Mouse (Mus musculus): Measurements from ENCODE around the gene Ints14. TPM values are rescaled to one million over a fixed set of nuclear protein-coding genes. Genes with fewer than 3 reads are reported as not detected.
"Not testable (repeated sequence)": the region's sequence is repeated elsewhere in the genome, so short reads cannot be mapped to it uniquely, and the experiment has no call there.

Ints14 gene
- polyA plus RNA-seq, 1 experiment from 2014 or later = 57.4 TPM

DNA sequence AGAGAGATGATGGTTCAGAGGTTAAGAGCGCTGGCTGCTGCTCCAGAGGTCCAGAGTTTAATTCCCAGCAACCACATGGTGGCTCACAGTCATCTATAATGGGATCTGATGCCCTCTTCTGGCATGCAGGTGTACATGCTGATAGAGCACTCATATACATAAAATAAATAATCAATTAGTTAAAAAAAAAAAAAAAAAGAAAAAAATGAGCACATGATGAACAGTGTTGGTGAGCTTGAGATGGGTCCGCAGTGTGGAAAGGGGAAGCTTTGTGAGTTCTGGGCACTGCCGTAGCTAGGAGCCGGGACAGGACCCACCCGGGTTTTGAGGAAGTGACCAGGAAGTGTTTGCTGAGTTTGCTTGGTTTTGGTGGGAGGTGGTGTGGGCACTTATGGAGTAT lies 70.7 kb downstream of the Ints14 start:
- H3K27ac ChIP-seq (ENCODE audit: low read depth); H3K9ac ChIP-seq (ENCODE audit: low read length); H3K36me3 ChIP-seq (ENCODE audit: control insufficient read depth, insufficient read depth, low read length); H3K4me3 ChIP-seq (ENCODE audit: low read depth, low read length); DNase-seq (ENCODE audit: low spot score); H3K27me3 ChIP-seq (replicated peaks; ENCODE audit: control insufficient read depth, insufficient read depth, low read length); H3K4me1 ChIP-seq (replicated peaks; ENCODE audit: control insufficient read depth, insufficient read depth, low read length); H3K9me3 ChIP-seq (ENCODE audit: control insufficient read depth, low read length); ATAC-seq (replicated peaks; ENCODE audit: low FRiP score, low TSS enrichment, low read depth); H3K4me2 ChIP-seq (ENCODE audit: low read length): not testable (repeated sequence)
- WGBS = 69% methylated on average over 5 of the region's 5 CpGs

DNA sequence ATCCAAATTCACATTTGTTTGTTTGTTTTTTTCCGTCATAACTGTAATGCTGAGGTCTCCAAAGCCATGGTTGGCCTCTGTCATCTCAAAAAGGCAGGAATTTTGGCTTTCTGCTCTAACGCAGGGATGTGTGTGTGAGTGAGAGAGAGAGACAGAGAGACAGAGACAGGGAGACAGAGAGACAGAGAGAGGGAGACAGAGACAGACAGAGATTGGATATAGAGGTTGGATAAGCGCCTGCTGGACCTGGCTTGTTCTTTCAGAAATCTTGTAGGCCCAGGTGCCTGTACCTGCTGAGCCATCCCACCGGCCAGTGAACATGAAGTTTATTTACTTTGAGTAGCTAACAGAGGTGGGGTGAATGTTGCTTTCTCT lies 71.2 kb downstream of the Ints14 start:
- H3K27me3 ChIP-seq (replicated peaks; ENCODE audit: control insufficient read depth, insufficient read depth, low read length) = no peaks in the 10 kb centered on the region
- peak overlapping the region; percentile 99 for H3K4me3 ChIP-seq (ENCODE audit: low read depth, low read length)
- H3K36me3 ChIP-seq (ENCODE audit: control insufficient read depth, insufficient read depth, low read length) = peaks cover 5% of the 10 kb centered on the region
- DNase-seq (ENCODE audit: low spot score) (no peak), ATAC-seq (replicated peaks; ENCODE audit: low FRiP score, low TSS enrichment, low read depth) (no peak; the same call in none of the 2 replicates)
- H3K4me2 ChIP-seq (ENCODE audit: low read length) = peak overlapping the region; percentile 27; the same call in 1 of the 2 replicates
- H3K9me3 ChIP-seq (ENCODE audit: control insufficient read depth, low read length) = no peaks in the 10 kb centered on the region
- WGBS = 34% methylated on average over 4 of the region's 4 CpGs
- H3K27ac ChIP-seq (ENCODE audit: low read depth) = no peak overlapping the region
- H3K9ac ChIP-seq (ENCODE audit: low read length) = peak overlapping the region; percentile 96; the same call in 1 of the 2 replicates
- H3K4me1 ChIP-seq (replicated peaks; ENCODE audit: control insufficient read depth, insufficient read depth, low read length) = peaks cover 8% of the 10 kb centered on the region

DNA sequence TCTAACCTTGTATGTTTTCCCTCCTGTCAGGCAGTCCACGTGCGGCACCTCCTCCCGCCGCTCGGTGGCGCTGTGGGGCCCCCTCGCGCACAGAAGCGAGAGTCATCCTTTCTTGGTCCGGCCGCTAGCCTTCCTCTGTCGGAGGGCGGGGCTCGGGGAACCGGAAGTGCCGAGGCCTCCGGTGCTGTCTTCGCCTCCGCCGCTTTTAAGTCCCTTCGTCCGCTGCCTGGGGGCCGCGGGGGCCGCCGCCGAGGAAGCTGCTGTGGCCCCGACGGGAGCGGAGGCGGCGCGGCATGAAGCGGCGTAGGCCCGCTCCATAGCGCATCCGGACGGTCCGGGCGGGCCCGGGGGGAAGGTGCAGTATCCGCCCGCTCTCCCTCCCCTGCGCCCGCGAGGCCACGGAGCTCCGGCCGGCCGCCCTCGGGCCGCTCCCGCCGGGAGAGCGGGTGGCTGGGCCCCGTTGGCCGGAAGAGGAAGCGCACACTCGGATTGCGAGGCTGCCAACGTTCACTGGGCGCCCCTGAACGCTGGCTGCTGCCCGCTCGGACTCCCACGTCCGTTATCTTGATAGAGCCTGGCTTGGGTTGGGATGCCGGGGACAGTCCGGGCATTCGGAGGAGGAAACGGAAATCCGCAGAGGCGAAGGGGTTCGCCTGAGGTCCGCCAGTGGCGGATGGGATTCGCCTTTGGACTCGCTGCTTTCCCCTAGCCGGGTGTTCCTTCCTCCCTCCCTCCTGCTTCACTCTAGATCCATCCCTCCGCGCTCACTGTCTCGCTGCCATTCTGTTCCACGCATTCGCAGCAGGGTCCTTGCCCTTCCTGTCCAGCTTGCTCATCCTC lies 71.8 kb downstream of the Ints14 start, which contains the start of gene Dpp8:
Gene Dpp8, plus strand, starts transcription at position 146 of the 840 bp plus-strand sequence.
- Histone ChIP-seq H3K4me1 (replicated peaks; ENCODE audit: control insufficient read depth, insufficient read depth, low read length) (peaks cover 8% of the 10 kb centered on the region), H3K9ac (ENCODE audit: low read length) (peak within 1 kb of the TSS; percentile 96), H3K9me3 (ENCODE audit: control insufficient read depth, low read length) (no peaks in the 10 kb centered on the region), H3K4me3 (ENCODE audit: low read depth, low read length) (peak within 1 kb of the TSS; percentile 99), H3K27me3 (replicated peaks; ENCODE audit: control insufficient read depth, insufficient read depth, low read length) (no peaks in the 10 kb centered on the region), H3K27ac (ENCODE audit: low read depth) (peak within 1 kb of the TSS; percentile 91), H3K36me3 (ENCODE audit: control insufficient read depth, insufficient read depth, low read length) (peaks cover 11% of the 10 kb centered on the region), H3K4me2 (ENCODE audit: low read length) (peak within 1 kb of the TSS; percentile 94)
- peak; percentile 96 for DNase-seq (ENCODE audit: low spot score)
- WGBS = under 1% methylated on average over 77 of the region's 85 CpGs
- ATAC-seq (replicated peaks; ENCODE audit: low FRiP score, low TSS enrichment, low read depth) = peak; percentile 91

DNA sequence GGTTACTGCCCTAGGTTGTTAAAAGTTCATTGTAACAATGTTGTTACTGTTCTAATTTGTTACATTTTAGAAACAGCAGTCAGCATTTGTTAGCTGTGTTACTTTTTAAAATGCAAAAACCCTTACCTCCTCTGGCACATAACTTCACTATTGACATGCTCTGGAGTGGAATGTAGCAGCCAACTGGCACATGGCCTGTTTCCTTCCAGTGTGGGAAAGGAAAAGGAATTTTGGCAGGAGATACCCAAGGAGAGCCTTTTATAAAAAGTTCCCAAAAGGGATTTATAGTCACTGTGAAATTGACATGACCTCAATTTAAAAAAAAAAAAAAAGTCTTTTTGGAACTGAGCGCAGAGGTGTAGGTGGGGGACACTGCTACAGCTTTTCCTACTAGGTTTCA lies 75.8 kb downstream of the Ints14 start:
- WGBS = 97% methylated on average over 1 of the region's 1 CpGs
- Histone ChIP-seq H3K27me3 (replicated peaks; ENCODE audit: control insufficient read depth, insufficient read depth, low read length) (no peaks in the 10 kb centered on the region), H3K9ac (ENCODE audit: low read length) (no peak overlapping the region), H3K4me1 (replicated peaks; ENCODE audit: control insufficient read depth, insufficient read depth, low read length) (peaks cover 8% of the 10 kb centered on the region), H3K36me3 (ENCODE audit: control insufficient read depth, insufficient read depth, low read length) (peaks cover 49% of the 10 kb centered on the region), H3K27ac (ENCODE audit: low read depth) (0 out of 2 replicates have a peak overlapping the region, but pooled peaks have one; percentile 11), H3K9me3 (ENCODE audit: control insufficient read depth, low read length) (no peaks in the 10 kb centered on the region), H3K4me2 (ENCODE audit: low read length) (no peak overlapping the region), H3K4me3 (ENCODE audit: low read depth, low read length) (no peak overlapping the region)
- no peak for DNase-seq (ENCODE audit: low spot score)
- no peak for ATAC-seq (replicated peaks; ENCODE audit: low FRiP score, low TSS enrichment, low read depth)

Small RNAs within 50 kb of the gene (microRNA-seq; reads per million reads assigned to microRNA genes)
- gene Gm25640 = not detected

Other genes with a start within 250 kb of the Ints14 start
- 376 and 391 TPM in 2 replicates for gene Rab11a, start 223.1 kb upstream of the Ints14 start, polyA plus RNA-seq (2014; fragmentation: Nextera tagmentation; extraction: Ambion mirVana)
- 6.4 and 7.8 TPM in 2 replicates for gene Dennd4a, start 149.6 kb upstream of the Ints14 start, polyA plus RNA-seq (2014; fragmentation: Nextera tagmentation; extraction: Ambion mirVana)
- gene Slc24a1, start 9.3 kb upstream of the Ints14 start, polyA plus RNA-seq (2014; fragmentation: Nextera tagmentation; extraction: Ambion mirVana) = 0.03 and 0.08 TPM in 2 replicates
- gene Hacd3, start 60.8 kb downstream of the Ints14 start, polyA plus RNA-seq (2014; fragmentation: Nextera tagmentation; extraction: Ambion mirVana) = 66.5 and 80.3 TPM in 2 replicates
- 26.4 and 30.7 TPM in 2 replicates for gene Dpp8, start 71.5 kb downstream of the Ints14 start, polyA plus RNA-seq (2014; fragmentation: Nextera tagmentation; extraction: Ambion mirVana)
- gene Igdcc4, start 140.6 kb downstream of the Ints14 start, polyA plus RNA-seq (2014; fragmentation: Nextera tagmentation; extraction: Ambion mirVana) = 39.6 and 42.2 TPM in 2 replicates
- gene Igdcc3, start 180.3 kb downstream of the Ints14 start, polyA plus RNA-seq (2014; fragmentation: Nextera tagmentation; extraction: Ambion mirVana) = 2.7 and 2.9 TPM in 2 replicates
- gene Parp16, start 234.4 kb downstream of the Ints14 start, polyA plus RNA-seq (2014; fragmentation: Nextera tagmentation; extraction: Ambion mirVana) = 8.1 and 9.1 TPM in 2 replicates

Measured in intestine, embryonic 14.5 days (tissue).